Mouse (Mus musculus): ENCODE measurements around the gene Gm17455.

DNA sequence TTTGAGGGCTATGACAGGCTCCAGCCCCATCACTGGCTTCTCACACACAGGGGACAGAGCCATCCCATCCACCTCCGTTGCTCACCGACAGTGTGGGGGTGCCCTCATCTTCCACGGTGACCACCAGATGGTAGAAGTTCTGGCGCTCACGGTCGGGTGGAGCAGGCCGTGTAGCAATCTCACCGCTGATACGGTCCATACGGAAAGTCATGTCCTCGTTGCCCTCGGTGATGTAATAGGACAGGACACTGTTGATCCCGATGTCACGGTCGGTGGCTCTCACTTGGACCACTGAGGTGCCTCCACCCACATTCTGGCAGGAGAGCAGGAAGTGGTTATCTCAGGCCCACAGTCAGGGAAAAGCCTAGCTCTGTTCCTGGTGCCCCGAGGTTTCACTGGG lies 22.8 kb upstream of the Gm17455 start:
- TF ChIP-seq CTCF (IDR thresholded peaks at IDR 0.05; ENCODE audit: low read depth) (no peak), EP300 (IDR thresholded peaks at IDR 0.05; ENCODE audit: low read depth) (no peak)

Measured in liver, embryonic 14.5 days (tissue).